Mouse (Mus musculus): ENCODE measurements around the gene Ndufc1. TPM values are rescaled to one million over a fixed set of nuclear protein-coding genes. Genes with fewer than 3 reads are reported as not detected.
"Not testable (repeated sequence)": the region's sequence is repeated elsewhere in the genome, so short reads cannot be mapped to it uniquely, and the experiment has no call there.

The Ndufc1 gene
- total RNA-seq (2021), result 1,000 to 10,000 TPM; 1,091 to 1,121 TPM

GRCm38 (mm10) chr3:51408561-51409183, at the start of gene Ndufc1:
Gene Ndufc1, minus strand, starts transcription at chr3:51408988.
- DNase-seq, result peak; percentile 99

GRCm38 (mm10) chr3:51434871-51435595, 26.2 kb upstream of the Ndufc1 start:
- DNase-seq, result no peak

DNA sequence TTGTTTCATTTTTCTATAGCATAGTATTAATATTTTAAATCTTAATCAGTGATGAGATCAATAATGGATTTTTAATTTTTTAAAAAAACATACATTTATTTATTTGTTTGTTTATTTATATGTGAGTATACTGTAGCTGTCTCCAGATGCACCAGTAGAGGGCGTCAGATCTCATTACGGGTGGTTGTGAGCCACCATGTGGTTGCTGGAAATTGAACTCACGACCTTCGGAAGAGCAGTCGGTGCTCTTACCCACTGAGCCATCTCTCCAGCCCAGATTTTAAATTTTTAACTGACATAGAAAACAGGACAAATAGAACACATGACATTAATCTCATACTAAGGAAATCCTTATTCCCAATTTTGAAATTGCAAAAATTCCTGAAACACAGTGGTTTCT, 25.6 kb upstream of the Ndufc1 start:
- DNase-seq, result not testable (repeated sequence)

- DNase-seq, result no peak
Measured at GRCm38 (mm10) chr3:51425394-51425793, 16.6 kb upstream of the Ndufc1 start.

DNA sequence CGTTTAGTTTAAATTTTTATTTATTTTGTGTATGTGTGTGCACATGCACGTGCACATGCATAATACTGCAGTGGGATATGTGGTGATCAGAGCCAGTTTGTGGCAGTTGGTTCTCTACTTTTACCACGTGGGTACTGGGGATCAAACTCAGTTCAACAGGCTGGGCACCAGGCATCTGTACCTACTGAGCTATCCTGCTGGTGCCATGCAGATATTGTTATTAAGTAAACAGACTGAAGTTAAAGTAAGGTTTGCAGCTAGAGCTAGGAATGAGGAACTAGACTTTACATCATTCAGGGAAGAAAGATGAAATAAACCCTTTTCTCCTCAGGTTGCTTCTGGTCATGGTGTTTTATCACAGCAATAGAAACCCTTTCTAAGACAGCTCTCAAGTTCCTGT, 13.1 kb upstream of the Ndufc1 start:
- no peak for DNase-seq

- DNase-seq, result no peak
Measured at GRCm38 (mm10) chr3:51417966-51418365, 9.2 kb upstream of the Ndufc1 start.

GRCm38 (mm10) chr3:51417485-51417884, 8.7 kb upstream of the Ndufc1 start:
- DNase-seq, result no peak

DNA sequence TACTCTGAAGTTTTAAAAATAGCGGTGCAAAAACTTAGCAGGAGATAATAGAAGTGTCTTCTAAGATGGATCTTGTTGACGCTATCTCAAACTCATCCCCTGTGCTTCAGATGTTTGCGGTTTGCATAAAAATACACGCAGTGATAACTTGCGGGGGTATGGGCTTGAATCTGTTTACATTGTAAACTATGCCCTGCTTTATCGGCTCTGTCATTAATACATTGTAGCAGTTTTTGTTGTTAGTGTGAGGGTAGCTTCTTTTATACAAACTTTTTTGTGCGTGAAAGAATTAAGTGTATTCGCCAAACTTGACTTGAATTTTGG, 8.3 kb upstream of the Ndufc1 start:
- no peak for DNase-seq

DNA sequence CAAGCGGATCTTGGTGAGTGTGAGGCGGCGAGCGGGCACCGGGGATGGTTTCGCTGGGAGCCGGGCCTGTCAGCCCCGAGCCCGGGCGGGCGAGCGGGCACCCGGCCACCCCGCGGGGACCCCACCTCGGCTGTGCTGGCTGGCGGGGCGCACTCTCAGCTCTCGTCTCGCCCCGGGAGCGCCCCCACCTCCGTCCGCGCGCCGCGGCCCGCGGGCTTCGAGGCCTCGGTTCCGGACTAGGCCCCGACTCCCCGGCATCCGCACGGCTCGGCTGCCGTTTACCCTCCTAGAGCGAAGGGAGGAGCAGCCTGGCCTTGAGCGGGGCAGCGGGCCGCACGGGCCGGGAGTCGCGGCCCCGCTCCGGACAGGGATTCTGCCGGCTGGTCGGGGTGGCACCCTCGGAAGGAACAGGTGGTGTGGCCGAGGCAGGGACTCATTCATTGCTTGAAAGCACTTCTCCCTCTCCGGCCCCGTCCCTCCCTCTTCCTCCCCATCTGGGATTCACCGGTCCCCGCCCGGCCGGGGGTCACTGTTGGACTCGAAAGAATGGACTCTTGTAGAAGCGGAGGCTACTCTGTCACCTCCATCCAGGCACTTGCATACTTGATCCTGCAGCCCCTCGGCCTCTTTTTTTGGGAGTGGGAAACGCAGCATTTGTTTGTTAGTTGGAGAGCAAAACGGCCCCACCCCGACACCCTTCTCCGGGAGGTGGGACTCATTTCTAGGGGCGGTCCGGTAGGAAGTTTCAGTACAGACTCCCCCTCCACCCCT, 7.8 kb upstream of the Ndufc1 start:
- peak; percentile 61 for DNase-seq

DNA sequence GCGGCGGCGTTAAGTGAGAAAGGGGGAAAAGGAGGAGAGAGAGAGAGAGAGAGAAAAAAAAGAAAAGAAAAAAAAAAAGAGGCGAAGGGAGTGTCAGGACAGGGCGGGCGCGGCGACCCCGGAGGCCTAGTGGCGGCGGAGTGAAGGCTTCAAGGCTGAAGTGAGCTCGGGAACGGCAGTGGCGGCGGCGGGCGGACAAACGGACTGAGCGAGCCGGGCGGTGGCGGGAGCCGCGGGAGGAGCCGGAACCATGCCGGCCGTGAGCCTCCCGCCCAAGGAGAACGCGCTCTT, 7.2 kb upstream of the Ndufc1 start:
- DNase-seq, result no peak

DNA sequence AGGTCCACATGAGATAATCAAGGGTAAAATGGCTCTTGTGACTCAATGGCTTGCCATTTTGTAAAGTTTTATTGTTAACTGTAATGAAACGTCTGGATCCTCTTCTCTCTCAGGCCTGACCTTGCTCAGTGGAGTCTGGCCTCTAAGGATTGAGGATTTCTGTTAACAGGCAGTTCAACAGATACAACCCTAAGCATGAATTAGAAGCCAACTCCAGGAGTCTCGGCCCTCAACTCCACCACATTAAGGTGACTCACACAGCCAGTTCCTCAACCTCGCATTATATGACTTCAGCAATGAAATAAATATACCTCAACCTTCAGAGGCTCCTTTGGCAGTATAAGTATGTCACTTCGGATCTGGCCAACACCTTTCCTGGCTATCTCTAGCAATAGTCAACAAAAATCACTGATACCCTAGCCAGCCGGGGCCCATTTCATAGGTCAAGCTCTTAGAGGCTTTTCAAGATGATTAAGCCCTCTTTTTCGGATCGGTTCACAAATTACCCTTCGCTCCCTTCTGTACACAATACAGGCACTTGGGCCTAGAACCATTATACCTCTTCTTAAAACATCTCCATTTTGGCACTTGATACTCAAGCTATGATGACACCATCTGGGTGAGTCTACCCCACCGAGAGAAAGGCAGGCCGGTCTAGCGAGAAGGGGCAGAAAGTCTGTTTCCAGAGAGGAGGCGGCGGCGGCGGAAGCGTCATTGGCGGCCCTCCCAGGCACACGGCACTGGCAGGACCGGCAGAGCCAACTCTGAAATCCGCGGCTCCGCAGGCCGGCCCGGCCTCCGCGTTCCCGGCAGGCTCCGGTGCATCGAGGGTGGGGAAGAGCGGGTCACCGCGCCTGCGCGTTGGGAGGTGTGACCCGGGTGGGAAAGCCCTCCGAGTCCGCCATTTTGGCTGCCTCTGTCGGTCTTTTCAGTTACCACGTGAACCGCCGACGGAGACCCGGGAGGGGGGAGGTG, 6.6 kb upstream of the Ndufc1 start, which contains the start of gene Naa15:
Naa15 (plus strand) TSS at position 51 of the 975 bp plus-strand sequence.
- DNase-seq, result peak; percentile 97

- DNase-seq, result no peak
Measured at GRCm38 (mm10) chr3:51413276-51413675, 4.5 kb upstream of the Ndufc1 start.

- DNase-seq, result no peak
Measured at GRCm38 (mm10) chr3:51412457-51412856, 3.7 kb upstream of the Ndufc1 start.

- peak; percentile 30 for DNase-seq
Measured at GRCm38 (mm10) chr3:51407870-51408560, 773 bp downstream of the Ndufc1 start.

- DNase-seq, result no peak
Measured at GRCm38 (mm10) chr3:51402628-51403027, 6.2 kb downstream of the Ndufc1 start.

DNA sequence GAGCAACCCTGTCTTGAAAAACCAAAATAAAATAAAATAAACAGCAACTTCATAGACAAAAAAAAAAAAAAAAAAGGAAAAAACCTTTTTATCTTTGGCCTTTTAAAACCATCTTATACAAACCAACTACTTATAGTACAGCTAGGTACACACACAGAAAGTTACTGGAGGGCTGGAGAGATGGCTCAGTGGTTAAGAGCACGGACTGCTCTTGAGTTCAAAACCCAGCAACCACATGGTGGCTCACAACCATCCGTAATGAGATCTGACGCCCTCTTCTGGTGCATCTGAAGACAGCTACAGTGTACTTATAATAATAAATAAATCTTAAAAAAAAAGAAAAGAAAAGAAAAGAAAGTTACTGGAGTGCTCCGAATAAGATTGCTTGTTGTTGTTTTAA, 6.7 kb downstream of the Ndufc1 start:
- not testable (repeated sequence) for DNase-seq

DNA sequence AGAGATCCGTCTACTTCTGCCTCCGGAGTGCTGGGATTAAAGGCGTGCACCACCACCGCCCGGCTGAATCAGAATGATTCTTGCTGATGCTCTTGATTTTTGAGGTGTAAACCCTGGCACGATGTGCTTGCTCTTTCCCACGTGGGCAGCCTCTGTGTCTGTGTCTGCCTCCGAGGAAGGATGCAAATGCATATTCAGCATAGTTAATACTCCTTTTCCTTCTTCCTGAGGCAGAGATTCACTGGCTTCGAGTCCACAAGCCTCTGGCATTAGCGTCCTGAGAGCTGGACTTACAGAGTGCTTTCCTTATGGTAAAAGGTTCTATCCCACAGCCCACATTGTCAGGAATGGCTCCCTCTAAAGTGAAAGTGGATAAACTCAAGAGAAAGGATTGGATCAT, 8.1 kb downstream of the Ndufc1 start:
- no peak for DNase-seq

- DNase-seq, result no peak
Measured at GRCm38 (mm10) chr3:51399531-51399930, 9.3 kb downstream of the Ndufc1 start.

DNA sequence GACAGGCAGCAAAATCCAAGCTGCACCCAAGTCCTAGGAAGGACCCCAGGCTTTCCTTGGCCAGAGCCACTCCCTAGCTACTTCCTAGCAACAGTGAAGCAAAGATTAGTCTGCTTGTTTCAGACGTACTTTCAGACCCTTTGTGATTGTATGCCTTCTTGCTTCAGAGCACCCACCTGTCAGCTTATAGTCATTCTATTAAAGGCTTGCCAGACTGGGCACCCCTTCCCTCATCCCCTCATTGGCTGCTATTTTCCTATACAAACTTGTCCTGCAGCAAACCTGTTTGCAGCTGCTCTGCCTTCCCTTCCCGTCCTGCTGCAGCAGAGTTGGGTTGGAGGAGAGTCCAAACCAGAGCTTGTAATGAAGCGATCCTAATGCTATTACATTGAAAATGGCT, 10.1 kb downstream of the Ndufc1 start:
- DNase-seq, result no peak

GRCm38 (mm10) chr3:51397700-51398299, 11.0 kb downstream of the Ndufc1 start:
- DNase-seq, result no peak

Measured in heart, postnatal 4 days (tissue).